11 mouse cellular contexts compared by ENCODE assay signal in genomic region chr11:85696491-85697398, GRCm38 (mm10).
DNase-seq lines count a peak whose midpoint lies in the region; ATAC-seq and TF ChIP-seq lines count a peak whose summit lies in the region.
"Had no signal": no experiment of that assay in that cellular context is flagged by ENCODE, and none has a peak within 500 bp of the region (broad histone marks: within the 10 kb centered on the region; RNA-seq: fewer than 3 reads in every experiment).

No protein-coding gene starts in this region.

- WGBS in heart, embryonic 13.5 days = 53% methylated on average over 14 of the region's 14 CpGs
- WGBS in lung, postnatal 0 days = 36% methylated on average over 14 of the region's 14 CpGs

- H3K4me2 ChIP-seq in heart, embryonic 13.5 days = peak overlapping the region; percentile 49
- H3K4me2 ChIP-seq in lung, postnatal 0 days (replicated peaks; ENCODE audit: low read depth, low read length) = no peak overlapping the region
- H3K4me2 ChIP-seq: midbrain, embryonic 15.5 days had no signal

- no peaks in the 10 kb centered on the region for H3K9me3 ChIP-seq in heart, embryonic 13.5 days
- H3K9me3 ChIP-seq in lung, postnatal 0 days (ENCODE audit: low read length) = no peaks in the 10 kb centered on the region
- H3K9me3 ChIP-seq: midbrain, embryonic 15.5 days had no signal

- no peak for TF ChIP-seq EP300 in lung, postnatal 0 days (IDR thresholded peaks at IDR 0.05)

- H3K36me3 ChIP-seq in heart, embryonic 13.5 days = no peaks in the 10 kb centered on the region
- H3K36me3 ChIP-seq in lung, postnatal 0 days (ENCODE audit: insufficient read depth, low read length) = no peaks in the 10 kb centered on the region
- H3K36me3 ChIP-seq: midbrain, embryonic 15.5 days had no signal

- no peak for ATAC-seq in heart, embryonic 13.5 days (ENCODE audit: extremely low read depth, insufficient number of reproducible peaks, low FRiP score, low TSS enrichment)
- ATAC-seq in lung, postnatal 0 days = peak; percentile 44
- ATAC-seq: midbrain, embryonic 15.5 days had no signal

- 0 out of 2 replicates have a peak overlapping the region, but pooled peaks have one; percentile 29 for H3K27ac ChIP-seq in heart, embryonic 13.5 days (replicated peaks)
- H3K27ac ChIP-seq in lung, postnatal 0 days (ENCODE audit: low read length) = peak overlapping the region; percentile 33
- H3K27ac ChIP-seq: midbrain, embryonic 15.5 days had no signal

- no peak for DNase-seq in heart, adult 9 months (ENCODE audit: low spot score in 2 of 2)
- peak; percentile 92 for DNase-seq in Muller cell, postnatal 12 days (ENCODE audit: inconsistent ontology term)
- DNase-seq in embryo, embryonic 11.5 days (ENCODE audit: low read depth, low spot score) = peak; percentile 58
- DNase-seq in lung, postnatal 0 days (ENCODE audit: low spot score) = peak; percentile 51
- DNase-seq in right cerebral cortex, postnatal 10 days (ENCODE audit: low spot score in 2 of 2) = no peak
- no peak for DNase-seq in ovary, postnatal 10 days (ENCODE audit: low spot score)
- no peak for DNase-seq in cerebellum, adult 9-10 months
- DNase-seq: heart, postnatal 10 days; kidney, adult 9 months had no signal

- H3K27me3 ChIP-seq in heart, embryonic 13.5 days (replicated peaks) = peaks cover 9% of the 10 kb centered on the region; the same call in 1 of the 2 replicates
- H3K27me3 ChIP-seq in lung, postnatal 0 days (replicated peaks; ENCODE audit: insufficient read depth, low read length) = no peaks in the 10 kb centered on the region
- H3K27me3 ChIP-seq: midbrain, embryonic 15.5 days had no signal

- no peak for TF ChIP-seq CTCF in lung, postnatal 0 days (IDR thresholded peaks at IDR 0.05)

- H3K4me1 ChIP-seq in heart, embryonic 13.5 days = peaks cover 41% of the 10 kb centered on the region
- peaks cover 5% of the 10 kb centered on the region; the same call in 1 of the 2 replicates for H3K4me1 ChIP-seq in lung, postnatal 0 days (ENCODE audit: insufficient read depth, low read depth, low read length)
- H3K4me1 ChIP-seq: midbrain, embryonic 15.5 days had no signal

- H3K9ac ChIP-seq in heart, embryonic 13.5 days = no peak overlapping the region
- H3K9ac ChIP-seq in lung, postnatal 0 days (replicated peaks; ENCODE audit: low read depth) = no peak overlapping the region
- H3K9ac ChIP-seq: midbrain, embryonic 15.5 days had no signal

- H3K4me3 ChIP-seq in heart, embryonic 13.5 days = no peak overlapping the region
- no peak overlapping the region for H3K4me3 ChIP-seq in lung, postnatal 0 days (ENCODE audit: low read depth, low read length)
- H3K4me3 ChIP-seq: midbrain, embryonic 15.5 days had no signal

Comparison
In these comparisons a context has a peak if more than half of its experiments do, and no peak if none do; other contexts are left out.
1. DNase-seq: peak in Muller cell, postnatal 12 days (single experiment), embryo, embryonic 11.5 days (single experiment) and lung, postnatal 0 days (single experiment); none in heart, adult 9 months (0 of 2), right cerebral cortex, postnatal 10 days (0 of 2), ovary, postnatal 10 days (single experiment) and cerebellum, adult 9-10 months (single experiment).